Mouse (Mus musculus) WW6 (cell line): Measurements from ENCODE around the gene Rab38.

Experiments
- DNase-seq: peaks from one replicate; pipeline ENCODE4 v3.0.0-alpha.2; 2013; ENCODE audit warnings: low read depth, low spot score

Rab38 gene

GRCm38 (mm10) chr7:88429786-88430691 lies at the start of gene Rab38:
Gene Rab38, plus strand, starts transcription at chr7:88430273.
- DNase-seq: peak; percentile 57

GRCm38 (mm10) chr7:88394568-88394967 lies 35.5 kb upstream of the Rab38 start:
- no peak for DNase-seq

- no peak for DNase-seq
Observed at GRCm38 (mm10) chr7:88395745-88396144, 34.3 kb upstream of the Rab38 start.

GRCm38 (mm10) chr7:88405311-88405710 lies 24.8 kb upstream of the Rab38 start:
- DNase-seq: no peak

- no peak for DNase-seq
Observed at GRCm38 (mm10) chr7:88406466-88406865, 23.6 kb upstream of the Rab38 start.

- no peak for DNase-seq
Observed at GRCm38 (mm10) chr7:88421821-88422220, 8.3 kb upstream of the Rab38 start.

- no peak for DNase-seq
Observed at GRCm38 (mm10) chr7:88423889-88424288, 6.2 kb upstream of the Rab38 start.

GRCm38 (mm10) chr7:88425744-88426143 lies 4.3 kb upstream of the Rab38 start:
- DNase-seq: peak; percentile 5

GRCm38 (mm10) chr7:88427484-88427883 lies 2.6 kb upstream of the Rab38 start:
- DNase-seq: no peak

- DNase-seq: no peak
Observed at GRCm38 (mm10) chr7:88430692-88431084, 615 bp downstream of the Rab38 start.

GRCm38 (mm10) chr7:88440301-88440700 lies 10.2 kb downstream of the Rab38 start:
- no peak for DNase-seq

GRCm38 (mm10) chr7:88442649-88443048 lies 12.6 kb downstream of the Rab38 start:
- DNase-seq: no peak

- no peak for DNase-seq
Observed at GRCm38 (mm10) chr7:88443435-88443834, 13.4 kb downstream of the Rab38 start.

GRCm38 (mm10) chr7:88445320-88445903 lies 15.3 kb downstream of the Rab38 start:
- DNase-seq: no peak

- no peak for DNase-seq
Observed at GRCm38 (mm10) chr7:88453234-88453633, 23.2 kb downstream of the Rab38 start.

GRCm38 (mm10) chr7:88457827-88458226 lies 27.8 kb downstream of the Rab38 start:
- DNase-seq: no peak

GRCm38 (mm10) chr7:88467754-88468153 lies 37.7 kb downstream of the Rab38 start:
- no peak for DNase-seq

GRCm38 (mm10) chr7:88482110-88482619 lies 52.1 kb downstream of the Rab38 start:
- no peak for DNase-seq

- no peak for DNase-seq
Observed at GRCm38 (mm10) chr7:88482628-88483027, 52.6 kb downstream of the Rab38 start.

GRCm38 (mm10) chr7:88491020-88491419 lies 60.9 kb downstream of the Rab38 start:
- no peak for DNase-seq

GRCm38 (mm10) chr7:88502217-88502817 lies 72.2 kb downstream of the Rab38 start:
- no peak for DNase-seq

- no peak for DNase-seq
Observed at GRCm38 (mm10) chr7:88509748-88510147, 79.7 kb downstream of the Rab38 start.
